Mouse (Mus musculus) gastrocnemius, adult 8-10 months (tissue): ENCODE results near the gene Vti1a. TPM values are rescaled to one million over a fixed set of nuclear protein-coding genes. Genes with fewer than 3 reads are reported as not detected.
A peak's percentile ranks its signal among the peaks of the same experiment; 100 is the strongest.

Experiments used
- DNase-seq, 2 experiments: peaks; one replicate each; pipeline ENCODE4 v3.0.0; 2022; ENCODE audit warnings: low spot score in 2 of 2
- total RNA-seq, 4 experiments: library from RNA; stranded (reverse); gene quantifications; 2 replicates each; pipeline ENCODE4 v1.2.4; 2022

Vti1a gene
- total RNA-seq, 4 experiments from 2014 or later: 17.6 to 21.8 (median 20.6) TPM

- no peak for DNase-seq
These were observed 304.4 kb downstream of the Vti1a start for GRCm38 (mm10) chr19:55620411-55621008.

DNA sequence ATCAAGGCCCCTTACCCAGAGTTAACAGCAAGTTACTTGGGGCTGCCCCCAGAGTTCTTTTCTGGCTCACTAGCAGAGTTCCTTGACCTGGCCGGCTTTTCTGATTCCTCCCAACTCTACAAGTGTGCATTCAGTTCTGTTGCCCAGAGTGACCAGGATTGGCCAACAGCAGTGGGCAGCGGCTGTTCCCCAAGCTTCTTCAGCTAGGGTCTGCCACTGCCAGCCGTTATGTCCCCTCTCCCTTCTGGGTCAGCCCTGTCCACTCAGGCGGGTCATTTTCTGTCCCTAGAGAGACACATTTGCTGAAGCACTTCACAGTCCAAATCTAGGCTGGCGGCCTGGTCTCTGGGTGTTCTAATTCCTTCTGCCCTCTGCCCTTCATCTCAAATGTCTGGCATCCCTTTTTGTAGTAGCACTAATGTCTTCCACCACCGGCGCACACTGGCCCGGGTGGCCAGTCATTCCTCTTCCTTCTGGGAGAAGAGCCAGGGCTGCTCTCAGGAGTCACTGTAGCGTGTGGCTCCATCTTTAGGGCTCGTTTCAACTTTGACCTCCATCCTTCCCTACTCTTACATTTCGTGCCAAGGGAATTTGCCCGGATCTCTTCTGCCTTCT lies 305.0 kb downstream of the Vti1a start:
- DNase-seq: peak; percentile 20 to 57

DNA sequence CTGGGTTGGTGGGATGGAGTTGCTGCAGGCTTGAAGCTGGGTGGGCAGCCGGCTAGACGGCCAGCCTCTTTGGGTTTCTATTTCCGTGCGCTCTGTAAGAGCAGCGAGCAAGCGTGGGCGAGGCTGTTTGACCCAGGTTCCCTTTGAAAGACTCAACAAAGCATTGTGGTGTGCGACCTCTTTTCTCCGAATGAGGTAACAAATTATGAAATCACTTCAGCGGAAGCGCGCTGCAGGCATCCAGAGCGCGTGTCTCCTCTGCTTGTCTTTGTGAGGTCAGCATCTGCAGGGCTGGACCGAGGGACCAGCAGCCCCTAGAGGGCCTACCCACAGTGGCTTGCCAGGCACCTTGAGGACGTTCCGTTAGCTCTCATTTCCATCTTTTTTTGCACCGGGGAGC lies 306.7 kb downstream of the Vti1a start:
- no peak for DNase-seq

DNA sequence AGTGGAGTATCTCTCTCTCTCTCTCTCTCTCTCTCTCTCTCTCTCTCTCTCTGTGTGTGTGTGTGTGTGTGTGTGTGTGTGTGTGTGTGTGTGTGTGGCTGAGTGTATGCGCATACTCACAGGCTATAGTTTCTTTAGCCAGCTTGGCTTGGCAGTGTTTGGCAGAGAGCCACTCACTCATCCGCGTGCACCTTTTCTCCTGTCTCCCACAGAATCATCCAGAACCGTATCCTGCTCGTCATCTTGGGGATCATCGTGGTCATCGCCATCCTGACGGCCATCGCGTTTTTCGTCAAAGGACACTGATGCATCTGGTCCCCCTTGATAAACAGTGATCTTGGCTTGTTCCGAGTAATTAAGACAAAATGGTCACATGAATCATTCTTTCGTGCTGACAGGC lies 307.5 kb downstream of the Vti1a start:
- DNase-seq: no peak

DNA sequence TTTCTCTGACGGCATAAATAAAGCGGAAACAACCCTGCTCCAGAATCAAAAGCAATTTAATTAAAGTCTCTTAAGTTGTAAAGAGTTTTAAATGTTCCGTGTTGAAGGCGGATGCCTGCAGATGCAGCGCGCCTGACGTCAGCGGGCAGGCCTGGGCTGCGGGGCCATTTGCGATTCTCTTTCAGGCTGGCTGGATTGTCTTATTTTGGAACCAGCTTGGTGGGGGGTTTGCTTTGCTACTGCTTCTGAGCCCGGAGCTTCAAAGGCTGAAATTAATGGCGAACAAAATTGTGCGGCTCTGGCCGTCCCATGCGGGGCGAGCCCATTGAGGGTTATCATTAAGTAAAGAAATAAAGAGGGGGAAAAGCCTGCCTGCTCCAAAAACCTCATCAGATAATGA lies 310.4 kb downstream of the Vti1a start:
- no peak for DNase-seq

GRCm38 (mm10) chr19:55626952-55627351 lies 310.9 kb downstream of the Vti1a start:
- DNase-seq: no peak

- DNase-seq: no peak
These were observed 319.4 kb downstream of the Vti1a start for GRCm38 (mm10) chr19:55635488-55635887.

DNA sequence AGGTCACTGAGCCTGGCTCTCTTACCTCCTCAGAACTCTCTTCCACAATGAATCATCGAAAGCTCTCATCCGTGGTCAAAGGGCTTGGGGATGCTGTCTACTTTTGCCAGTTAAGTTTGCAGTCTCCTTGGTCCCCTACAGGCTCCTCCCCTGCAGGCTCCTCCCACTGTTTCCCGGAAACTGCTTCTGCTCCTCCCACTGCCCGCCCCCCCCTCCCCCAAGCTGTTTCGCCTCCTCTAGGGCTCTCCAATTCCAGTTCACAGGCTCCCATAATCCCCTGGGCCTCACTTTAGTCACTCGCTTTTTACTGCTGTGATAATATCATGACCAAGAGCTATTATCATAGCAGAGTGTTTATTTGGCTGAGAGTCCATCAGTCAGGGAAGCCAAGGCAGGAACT lies 324.2 kb downstream of the Vti1a start:
- no peak for DNase-seq

- DNase-seq: no peak
These were observed 325.8 kb downstream of the Vti1a start for GRCm38 (mm10) chr19:55641891-55642290.

- no peak for DNase-seq
These were observed 326.3 kb downstream of the Vti1a start for GRCm38 (mm10) chr19:55642361-55642760.

DNA sequence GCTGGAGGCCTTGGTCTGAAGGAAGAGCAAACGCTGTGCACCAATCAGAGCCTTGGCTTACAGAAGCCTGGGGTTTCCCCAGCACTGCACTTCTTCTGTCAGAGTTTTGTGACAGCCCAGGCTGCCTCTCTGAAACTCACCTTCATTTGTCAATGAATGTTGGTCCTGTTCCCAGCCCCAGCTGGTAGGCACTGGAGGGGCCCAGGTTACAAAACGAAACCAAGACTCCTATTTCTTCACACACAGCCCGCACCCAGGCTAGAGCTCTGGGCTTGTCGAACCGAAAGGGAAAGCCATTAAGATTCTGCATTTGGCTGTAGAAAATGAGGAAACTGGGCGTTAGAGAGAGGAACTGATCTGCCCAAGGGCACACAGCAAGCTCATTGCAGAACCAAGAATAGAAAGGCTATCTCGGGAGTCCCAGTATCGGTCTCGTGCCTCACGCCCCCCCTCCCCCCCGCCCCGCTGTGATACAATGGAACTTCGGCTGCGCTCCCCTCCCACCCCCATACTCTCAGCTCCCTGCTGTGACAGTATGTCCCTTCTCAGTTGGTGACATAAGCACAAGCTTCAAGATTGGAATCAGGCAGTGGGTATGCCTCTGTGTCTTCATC lies 327.3 kb downstream of the Vti1a start:
- DNase-seq: peak; percentile 28 to 41

- DNase-seq: no peak
These were observed 327.8 kb downstream of the Vti1a start for GRCm38 (mm10) chr19:55643931-55644330.

GRCm38 (mm10) chr19:55649363-55649762 lies 333.3 kb downstream of the Vti1a start:
- DNase-seq: no peak

GRCm38 (mm10) chr19:55651017-55651416 lies 334.9 kb downstream of the Vti1a start:
- DNase-seq: no peak

GRCm38 (mm10) chr19:55652693-55653265 lies 336.7 kb downstream of the Vti1a start:
- DNase-seq: no peak

DNA sequence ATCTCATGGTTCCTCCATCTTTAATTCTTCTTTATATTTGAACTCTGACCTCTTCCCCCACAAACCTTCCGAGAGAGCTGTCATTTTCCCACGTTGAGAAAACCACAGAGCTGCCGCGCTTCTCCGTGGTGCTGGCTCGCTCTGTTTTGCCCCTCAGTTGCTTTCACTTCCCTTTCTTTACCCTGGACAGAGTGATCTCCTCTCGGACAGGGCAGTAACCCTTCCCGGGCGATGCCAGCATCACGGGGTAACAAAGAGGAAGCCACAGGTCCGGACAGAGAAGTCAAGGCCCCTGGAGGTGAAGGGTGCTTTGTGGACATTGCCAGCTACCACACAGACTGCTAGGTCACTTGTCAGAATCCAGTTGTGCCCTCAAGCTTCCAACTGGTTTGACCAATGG lies 344.1 kb downstream of the Vti1a start:
- DNase-seq: no peak

DNA sequence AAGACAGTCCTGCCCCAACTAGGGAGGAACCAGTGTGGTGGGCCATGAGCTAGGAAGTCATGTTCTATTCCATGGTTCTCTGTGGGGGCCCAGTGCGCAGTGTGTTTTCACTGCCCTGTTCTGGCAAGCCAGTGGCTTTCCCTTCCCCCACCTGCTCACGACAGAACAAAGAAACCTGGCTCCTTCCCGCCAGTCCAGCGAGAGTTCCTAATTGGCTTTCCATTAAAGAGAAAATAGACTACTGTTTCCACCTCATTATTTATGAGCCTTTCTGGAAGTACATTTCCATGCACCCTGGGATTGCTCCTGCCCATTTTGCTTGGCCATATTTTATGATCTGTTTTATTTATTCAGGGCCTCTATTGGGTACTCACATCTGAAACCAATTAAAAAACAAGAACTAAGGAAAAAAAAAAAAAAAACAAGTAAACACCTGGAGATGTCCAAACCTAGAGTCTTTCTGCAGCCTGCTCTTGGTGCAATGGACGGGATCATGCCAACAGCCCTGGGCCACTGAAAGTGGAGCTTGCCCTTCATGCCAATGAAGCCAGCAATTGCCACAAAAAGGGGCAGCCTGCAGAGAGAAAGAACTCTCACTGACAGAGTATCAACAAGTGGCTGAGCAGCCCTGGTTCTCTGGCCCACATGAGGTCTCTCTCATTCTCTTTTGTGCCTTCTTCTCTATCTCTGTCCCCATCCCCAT lies 346.6 kb downstream of the Vti1a start:
- no peak for DNase-seq

DNA sequence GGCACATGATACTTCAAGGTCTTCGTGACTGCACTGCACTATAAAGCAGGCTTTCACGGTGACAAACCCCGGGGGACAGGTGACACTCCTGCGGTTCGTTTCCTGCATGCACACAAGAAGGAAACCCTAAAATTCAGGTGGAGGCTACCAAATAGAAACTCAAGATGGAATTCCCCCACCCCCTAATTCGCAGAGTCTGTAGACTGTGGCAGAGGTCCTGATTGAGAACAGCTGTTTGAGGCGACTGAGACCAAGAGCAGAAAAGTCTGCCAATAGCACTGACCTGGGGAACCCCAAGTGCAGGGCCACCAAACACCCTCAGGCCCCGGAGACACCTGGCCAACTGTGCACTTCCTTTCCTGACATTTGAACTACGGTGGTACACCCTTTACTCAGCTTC lies 351.7 kb downstream of the Vti1a start:
- DNase-seq: no peak

GRCm38 (mm10) chr19:55668896-55669295 lies 352.8 kb downstream of the Vti1a start:
- DNase-seq: no peak
